Mouse (Mus musculus) ES-E14 (cell line): ENCODE measurements around the gene Stox1. TPM values are rescaled to one million over a fixed set of nuclear protein-coding genes. Genes with fewer than 3 reads are reported as not detected.

Source experiments
- DNase-seq: peaks from one replicate; pipeline ENCODE4 v3.0.0-alpha.2; 2013; ENCODE audit warnings: low read depth, low spot score
- H3K27ac ChIP-seq: 2 replicates; pipeline ENCODE4 v1.5.1; 2012; ENCODE audit warnings: low read depth, mild to moderate bottlenecking, low read length, moderate library complexity, mixed read lengths; ENCODE audit not compliant: poor library complexity, insufficient read depth, severe bottlenecking
- H3K36me3 ChIP-seq: 2 replicates; pipeline ENCODE4 v1.6.1; 2012; ENCODE audit warnings: mild to moderate bottlenecking, low read length, moderate library complexity, mixed read lengths; ENCODE audit not compliant: control insufficient read depth, poor library complexity, insufficient read depth, severe bottlenecking
- H3K4me1 ChIP-seq, 2 experiments: fragments of 150-350 bp in 1 of 2; sonication (generic) in 1 of 2; 2 replicates each; pipeline ENCODE4 v1.6.1; 2012; ENCODE audit warnings: low read length in 2 of 2, mild to moderate bottlenecking in 1 of 2, mixed read lengths in 1 of 2; ENCODE audit not compliant: control insufficient read depth in 2 of 2, insufficient read depth in 2 of 2, poor library complexity in 1 of 2
- H3K4me3 ChIP-seq, 2 experiments: fragments of 150-350 bp in 1 of 2; sonication (generic) in 1 of 2; 2 replicates each; pipeline ENCODE4 v1.5.1; 2012; ENCODE audit warnings: low read length in 2 of 2, low read depth in 1 of 2, mild to moderate bottlenecking in 1 of 2, mixed read lengths in 1 of 2; ENCODE audit not compliant: insufficient read depth in 1 of 2, poor library complexity in 1 of 2, severe bottlenecking in 1 of 2
- H3K9ac ChIP-seq: 2 replicates; pipeline ENCODE4 v1.6.1; 2012; ENCODE audit warnings: low read depth, mild to moderate bottlenecking, low read length, mixed read lengths; ENCODE audit not compliant: poor library complexity, insufficient read depth, severe bottlenecking
- H3K9me3 ChIP-seq: fragments of 150-350 bp; sonication (generic); 2 replicates; pipeline ENCODE4 v1.6.1; 2012; ENCODE audit warnings: low read depth, mild to moderate bottlenecking, low read length; ENCODE audit not compliant: control insufficient read depth, insufficient read depth
- CHD2 ChIP-seq: IDR thresholded peaks from 2 replicates; pipeline ENCODE4 v1.6.1; 2014; ENCODE audit warnings: mild to moderate bottlenecking, low read depth, low read length, inconsistent platforms
- HCFC1 ChIP-seq: IDR thresholded peaks from 2 replicates; pipeline ENCODE4 v1.6.1; 2012; ENCODE audit warnings: low read length, inconsistent platforms, borderline replicate concordance; ENCODE audit not compliant: insufficient read depth
- MAFK ChIP-seq: IDR thresholded peaks from 2 replicates; pipeline ENCODE4 v1.6.1; 2014; ENCODE audit warnings: mild to moderate bottlenecking, low read depth, low read length, inconsistent platforms; ENCODE audit not compliant: insufficient read depth
- ZC3H11A ChIP-seq: IDR thresholded peaks from 2 replicates; pipeline ENCODE4 v1.6.1; 2012; ENCODE audit warnings: low read depth, mild to moderate bottlenecking, inconsistent platforms, low read length, borderline replicate concordance
- ZNF384 ChIP-seq: IDR thresholded peaks from 2 replicates; pipeline ENCODE4 v1.6.1; 2012; ENCODE audit warnings: low read depth, low read length, inconsistent platforms
- in situ Hi-C, 2 experiments: fragments of 600-800 bp; cut with MboI; formaldehyde crosslinking; loops; one replicate each; pipeline ENCODE4 v1.15.1; 2025; ENCODE audit warnings: low sequenced_read_pairs in 2 of 2, inconsistent platforms in 1 of 2; ENCODE audit not compliant: unreplicated experiment in 2 of 2
- total RNA-seq: library from RNA; depleted of rRNA; stranded (reverse); fragments of 300-350 nt; gene quantifications from 2 replicates; pipeline ENCODE4 v1.2.3, GENCODE M21; 2012

Stox1 gene
- total RNA-seq, 1 experiment = 0.76 TPM

GRCm38 (mm10) chr10:62669245-62669644 is 56.7 kb downstream of the Stox1 start:
- TF ChIP-seq ZC3H11A (no peak), MAFK (no peak), CHD2 (no peak), HCFC1 (no peak), ZNF384 (no peak)
- DNase-seq = no peak
- in situ Hi-C loops = no loop called here
- Histone ChIP-seq H3K36me3 (no peaks in the 10 kb centered on the region), H3K27ac (no peak overlapping the region), H3K9me3 (no peaks in the 10 kb centered on the region), H3K4me1 (peaks cover 3% of the 10 kb centered on the region in 2 experiments; a peak in 2 of 4 replicates), H3K9ac (no peak overlapping the region), H3K4me3 (no peak overlapping the region)

GRCm38 (mm10) chr10:62668463-62668862 is 57.5 kb downstream of the Stox1 start:
- H3K9ac ChIP-seq = no peak overlapping the region
- no peak for DNase-seq
- H3K4me1 ChIP-seq = peaks cover 3 to 8% of the 10 kb centered on the region in 2 experiments; a peak in 2 of 4 replicates

GRCm38 (mm10) chr10:62668043-62668442 is 57.9 kb downstream of the Stox1 start:
- Histone ChIP-seq H3K36me3 (no peaks in the 10 kb centered on the region), H3K9ac (no peak overlapping the region), H3K27ac (no peak overlapping the region), H3K4me3 (no peak overlapping the region), H3K9me3 (no peaks in the 10 kb centered on the region), H3K4me1 (peaks cover 3 to 10% of the 10 kb centered on the region in 2 experiments; a peak in 3 of 4 replicates)
- in situ Hi-C loops = no loop called here
- no peak for TF ChIP-seq MAFK
- no peak for TF ChIP-seq ZNF384
- TF ChIP-seq CHD2 = no peak
- TF ChIP-seq ZC3H11A = no peak
- TF ChIP-seq HCFC1 = no peak
- DNase-seq = no peak

More at GRCm38 (mm10) chr10:62668463-62668862, 57.5 kb downstream of the Stox1 start:
- Histone ChIP-seq H3K36me3 (no peaks in the 10 kb centered on the region), H3K9me3 (no peaks in the 10 kb centered on the region), H3K4me3 (no peak overlapping the region), H3K27ac (no peak overlapping the region)
- TF ChIP-seq HCFC1 (no peak), CHD2 (no peak), MAFK (no peak), ZNF384 (no peak), ZC3H11A (no peak)
- in situ Hi-C loops = no loop called here

- no peak for DNase-seq
- H3K4me3 ChIP-seq = peak overlapping the region; percentile 32 to 45; a peak in 3 of 4 replicates
- no peaks in the 10 kb centered on the region for H3K9me3 ChIP-seq
- H3K9ac ChIP-seq = peak overlapping the region; percentile 33; the same call in 1 of the 2 replicates
- in situ Hi-C loops = no loop called here
- no peak for TF ChIP-seq CHD2
- no peak for TF ChIP-seq ZC3H11A
- no peak for TF ChIP-seq ZNF384
- no peak for TF ChIP-seq MAFK
- TF ChIP-seq HCFC1 = no peak
- H3K4me1 ChIP-seq = peaks cover 3 to 15% of the 10 kb centered on the region in 2 experiments; a peak in 3 of 4 replicates
- H3K36me3 ChIP-seq = no peaks in the 10 kb centered on the region
- no peak overlapping the region for H3K27ac ChIP-seq
Measured at GRCm38 (mm10) chr10:62664963-62665590, 60.9 kb downstream of the Stox1 start.
